Comparison of ENCODE assay signal across 10 mouse cellular contexts in genomic region chr11:58211062-58211681, GRCm38 (mm10). TPM values are rescaled to one million over a fixed set of nuclear protein-coding genes. Genes with fewer than 3 reads are reported as not detected.
DNase-seq lines count a peak whose midpoint lies in the region; ATAC-seq and TF ChIP-seq lines count a peak whose summit lies in the region.
"Had no signal": no experiment of that assay in that cellular context is flagged by ENCODE, and none has a peak within 500 bp of the region (broad histone marks: within the 10 kb centered on the region; RNA-seq: fewer than 3 reads in every experiment).

No protein-coding gene starts in this region.

- peak overlapping the region; percentile 32 for H3K4me2 ChIP-seq in heart, embryonic 16.5 days (ENCODE audit: low read depth, low read length)
- H3K4me2 ChIP-seq in intestine, embryonic 15.5 days (replicated peaks), result no peak overlapping the region

- H3K9me3 ChIP-seq in heart, embryonic 16.5 days (replicated peaks; ENCODE audit: control insufficient read depth, low read length), result no peaks in the 10 kb centered on the region
- no peaks in the 10 kb centered on the region for H3K9me3 ChIP-seq in MEL (replicated peaks; ENCODE audit: insufficient read depth, low read length)
- no peaks in the 10 kb centered on the region for H3K9me3 ChIP-seq in intestine, embryonic 15.5 days

- no peak for TF ChIP-seq EP300 in heart, adult 2 months (IDR thresholded peaks at IDR 0.05; ENCODE audit: insufficient read depth, low read depth, low read length)
- no peak for TF ChIP-seq EP300 in MEL (IDR thresholded peaks at IDR 0.05; ENCODE audit: low read depth in 1 of 2, low read length in 2 of 2)

- ATAC-seq in heart, embryonic 16.5 days (replicated peaks; ENCODE audit: extremely low read depth, insufficient read depth, low FRiP score), result peak; percentile 25; the same call in 1 of the 2 replicates
- ATAC-seq in intestine, embryonic 15.5 days, result 0 out of 2 replicates have a peak, but pooled peaks have one; percentile 19

- H3K27ac ChIP-seq in heart, embryonic 16.5 days (ENCODE audit: low read length), result peak overlapping the region; percentile 29
- no peak overlapping the region for H3K27ac ChIP-seq in heart, adult 2 months
- peak overlapping the region; percentile 15; the same call in 1 of the 2 replicates for H3K27ac ChIP-seq in MEL (ENCODE audit: control insufficient read depth, low read depth, low read length)
- no peak overlapping the region for H3K27ac ChIP-seq in intestine, embryonic 15.5 days

- intact Hi-C loops in heart, adult 2 months (cut with DNase I), result no loop called here

- TF ChIP-seq RAD21 in MEL (IDR thresholded peaks at IDR 0.05; ENCODE audit: low read depth, low read length), result no peak

- TF ChIP-seq CTCF in heart, adult 2 months (IDR thresholded peaks at IDR 0.05), result no peak
- no peak for TF ChIP-seq CTCF in MEL (IDR thresholded peaks at IDR 0.05 in 2 of 3, conservative IDR thresholded peaks at IDR 0.05 in 1 of 3; ENCODE audit: control insufficient read depth in 1 of 3, insufficient read depth in 1 of 3, low read depth in 2 of 3, low read length in 3 of 3, poor library complexity in 1 of 3, severe bottlenecking in 1 of 3)

- H3K9ac ChIP-seq in heart, embryonic 16.5 days (ENCODE audit: low read length), result peak overlapping the region; percentile 20; the same call in 1 of the 2 replicates
- no peak overlapping the region for H3K9ac ChIP-seq in heart, adult 2 months (ENCODE audit: low read depth, low read length)
- H3K9ac ChIP-seq in MEL (ENCODE audit: control insufficient read depth, low read depth, low read length, poor library complexity, severe bottlenecking), result peak overlapping the region; percentile 6
- H3K9ac ChIP-seq in intestine, embryonic 15.5 days, result no peak overlapping the region

- H3K36me3 ChIP-seq in heart, embryonic 16.5 days (ENCODE audit: control insufficient read depth, insufficient read depth), result 0 out of 2 replicates have a peak, but pooled peaks cover 3% of the 10 kb centered on the region
- no peaks in the 10 kb centered on the region for H3K36me3 ChIP-seq in heart, adult 2 months (ENCODE audit: control insufficient read depth, insufficient read depth, low read length)
- H3K36me3 ChIP-seq in MEL (ENCODE audit: control insufficient read depth in 1 of 2, insufficient read depth in 2 of 2, low read length in 2 of 2), result peaks cover 0 to 12% of the 10 kb centered on the region in 2 experiments; a peak in 2 of 4 replicates
- H3K36me3 ChIP-seq in intestine, embryonic 15.5 days, result 0 out of 2 replicates have a peak, but pooled peaks cover 2% of the 10 kb centered on the region

- H3K27me3 ChIP-seq in heart, embryonic 16.5 days (ENCODE audit: control insufficient read depth, insufficient read depth, low read length), result no peaks in the 10 kb centered on the region
- H3K27me3 ChIP-seq in heart, adult 2 months (ENCODE audit: control insufficient read depth, insufficient read depth, low read length), result no peaks in the 10 kb centered on the region
- no peaks in the 10 kb centered on the region for H3K27me3 ChIP-seq in MEL (ENCODE audit: control insufficient read depth in 1 of 2, insufficient read depth in 2 of 2, low read length in 2 of 2)
- no peaks in the 10 kb centered on the region for H3K27me3 ChIP-seq in intestine, embryonic 15.5 days (replicated peaks)

- H3K4me1 ChIP-seq in heart, embryonic 16.5 days (ENCODE audit: control insufficient read depth, insufficient read depth, low read length), result peaks cover 22% of the 10 kb centered on the region
- peaks cover 4% of the 10 kb centered on the region for H3K4me1 ChIP-seq in heart, adult 2 months (ENCODE audit: control insufficient read depth, insufficient read depth, low read length)
- peaks cover 7 to 22% of the 10 kb centered on the region in 2 experiments for H3K4me1 ChIP-seq in MEL (ENCODE audit: control insufficient read depth in 1 of 2, insufficient read depth in 2 of 2, low read length in 2 of 2)
- no peaks in the 10 kb centered on the region for H3K4me1 ChIP-seq in intestine, embryonic 15.5 days (replicated peaks)

- H3K4me3 ChIP-seq in heart, embryonic 16.5 days (ENCODE audit: low read length), result no peak overlapping the region
- no peak overlapping the region for H3K4me3 ChIP-seq in heart, adult 2 months
- H3K4me3 ChIP-seq in MEL (ENCODE audit: control insufficient read depth in 1 of 2, insufficient read depth in 1 of 2, low read depth in 2 of 2, low read length in 2 of 2), result no peak overlapping the region
- H3K4me3 ChIP-seq in intestine, embryonic 15.5 days (replicated peaks), result no peak overlapping the region

- H3K79me2 ChIP-seq in heart, adult 2 months (replicated peaks; ENCODE audit: control insufficient read depth, insufficient read depth, low read length), result no peaks in the 10 kb centered on the region
- H3K79me2 ChIP-seq in MEL (ENCODE audit: control insufficient read depth, insufficient read depth, low read length, poor library complexity), result peaks cover 2% of the 10 kb centered on the region; the same call in 1 of the 2 replicates

- 18% methylated on average over 9 of the region's 9 CpGs for WGBS in heart, embryonic 16.5 days
- 23% methylated on average over 9 of the region's 9 CpGs for WGBS in heart, adult 2 months
- WGBS in intestine, embryonic 15.5 days, result 23% methylated on average over 9 of the region's 9 CpGs

- DNase-seq in heart, adult 2 months, result no peak
- DNase-seq in MEL (ENCODE audit: low read depth, low spot score), result peak; percentile 50
- peak; percentile 60 for DNase-seq in naive thymus-derived CD4-positive, alpha-beta T cell, adult 2 months (ENCODE audit: low read depth)
- DNase-seq in ovary, postnatal 10 days (ENCODE audit: low spot score), result no peak
- no peak for DNase-seq in frontal cortex, postnatal 10 days (ENCODE audit: low spot score in 2 of 2)
- no peak for DNase-seq in layer of hippocampus, postnatal 36 days
- DNase-seq: cerebellum, postnatal 14 days; gastrocnemius, postnatal 14 days had no signal

- no peak for TF ChIP-seq POLR2A in heart, adult 2 months (IDR thresholded peaks at IDR 0.05; ENCODE audit: insufficient read depth, low read depth, low read length)
- no peak for TF ChIP-seq POLR2A in MEL (IDR thresholded peaks at IDR 0.05; ENCODE audit: control insufficient read depth in 1 of 2, insufficient read depth in 1 of 2, low read depth in 1 of 2, low read length in 2 of 2, poor library complexity in 1 of 2)

TF ChIP-seq in MEL, 35 proteins besides CTCF, POLR2A, EP300 and RAD21:
- TF ChIP-seq TCF12 (IDR thresholded peaks at IDR 0.05; ENCODE audit: low read depth, low read length) (0 out of 2 replicates have a peak, but pooled peaks have one; percentile 3), MYC (IDR thresholded peaks at IDR 0.05; ENCODE audit: low read depth, low read length) (no peak), MAFK (IDR thresholded peaks at IDR 0.05; ENCODE audit: borderline replicate concordance, low read depth, low read length) (no peak), USF2 (IDR thresholded peaks at IDR 0.05; ENCODE audit: borderline replicate concordance in 1 of 2, insufficient read depth in 1 of 2, low read depth in 1 of 2, low read length in 2 of 2) (peak in 1 of 2 experiments; percentile 15; a peak in 1 of 4 replicates), USF1 (IDR thresholded peaks at IDR 0.05; ENCODE audit: low read depth, low read length) (peak; percentile 76), ETS1 (IDR thresholded peaks at IDR 0.05; ENCODE audit: low read depth, low read length) (peak; percentile 64)

RNA-seq across cellular contexts. Expression of gene Irgm2, which starts 11.8 kb away (rescaled TPM):
- polyA plus RNA-seq in heart, embryonic 16.5 days (2015; fragmentation: Nextera tagmentation; extraction: Ambion mirVana), result 4.2 and 6.4 TPM in 2 replicates
- 10 to 100 TPM; 10.6 to 16.4 TPM for total RNA-seq in heart, adult 2 months (2021)
- 11.9 and 18.3 TPM in 2 replicates for polyA plus RNA-seq in heart, adult 2 months (2012; rRNA removed)
- total RNA-seq in MEL (2012; rRNA removed), result 0.49 and 1.1 TPM in 2 replicates
- 1 to 10 TPM in 1 of 2 experiments, not detected in 1; 1.1 TPM for polyA plus RNA-seq in MEL (2012; ENCODE audit: insufficient read depth in 1 of 2, insufficient read length in 2 of 2, low read depth in 1 of 2, low replicate concordance in 2 of 2, missing spikeins in 1 of 2)
- polyA plus RNA-seq in intestine, embryonic 15.5 days (2015; fragmentation: Nextera tagmentation; extraction: Ambion mirVana), result 3.8 TPM in 2 replicates
- total RNA-seq in layer of hippocampus, postnatal 36 days (2021), result 1 to 10 TPM; 2.2 to 2.3 TPM

RNA-seq across cellular contexts. Expression of gene Igtp, which starts 11.8 kb away (rescaled TPM):
- polyA plus RNA-seq in heart, embryonic 16.5 days (2015; fragmentation: Nextera tagmentation; extraction: Ambion mirVana), result 8.2 and 12.3 TPM in 2 replicates
- 10 to 100 TPM in 1 of 2 experiments, 1 to 10 TPM in 1; 9.3 to 12.4 TPM for total RNA-seq in heart, adult 2 months (2021)
- polyA plus RNA-seq in heart, adult 2 months (2012; rRNA removed), result 14.1 and 16.4 TPM in 2 replicates
- 2.9 and 3.7 TPM in 2 replicates for total RNA-seq in MEL (2012; rRNA removed)
- 1 to 10 TPM in 1 of 2 experiments, not detected in 1; 3.6 TPM for polyA plus RNA-seq in MEL (2012; ENCODE audit: insufficient read depth in 1 of 2, insufficient read length in 2 of 2, low read depth in 1 of 2, low replicate concordance in 2 of 2, missing spikeins in 1 of 2)
- 5.0 and 5.6 TPM in 2 replicates for polyA plus RNA-seq in intestine, embryonic 15.5 days (2015; fragmentation: Nextera tagmentation; extraction: Ambion mirVana)
- 1 to 10 TPM; 2.1 TPM for total RNA-seq in layer of hippocampus, postnatal 36 days (2021)

RNA-seq across cellular contexts. Expression of gene Mrpl22, which starts 39.7 kb away (rescaled TPM):
- 112 TPM in 2 replicates for polyA plus RNA-seq in heart, embryonic 16.5 days (2015; fragmentation: Nextera tagmentation; extraction: Ambion mirVana)
- 10 to 100 TPM; 50.7 to 53.9 TPM for total RNA-seq in heart, adult 2 months (2021)
- 48.4 and 48.6 TPM in 2 replicates for polyA plus RNA-seq in heart, adult 2 months (2012; rRNA removed)
- 187 TPM in 2 replicates for total RNA-seq in MEL (2012; rRNA removed)
- polyA plus RNA-seq in MEL (2012; ENCODE audit: insufficient read depth in 1 of 2, insufficient read length in 2 of 2, low read depth in 1 of 2, low replicate concordance in 2 of 2, missing spikeins in 1 of 2), result 100 to 1,000 TPM in 1 of 2 experiments, not detected in 1; 144 TPM
- polyA plus RNA-seq in intestine, embryonic 15.5 days (2015; fragmentation: Nextera tagmentation; extraction: Ambion mirVana), result 126 and 128 TPM in 2 replicates
- total RNA-seq in layer of hippocampus, postnatal 36 days (2021), result 10 to 100 TPM; 32.7 to 38.3 TPM

RNA-seq across cellular contexts. Expression of gene Gemin5, which starts 42.8 kb away (rescaled TPM):
- 11.5 and 12.4 TPM in 2 replicates for polyA plus RNA-seq in heart, embryonic 16.5 days (2015; fragmentation: Nextera tagmentation; extraction: Ambion mirVana)
- total RNA-seq in heart, adult 2 months (2021), result 1 to 10 TPM; 9.1 to 9.3 TPM
- polyA plus RNA-seq in heart, adult 2 months (2012; rRNA removed), result 3.2 and 4.7 TPM in 2 replicates
- total RNA-seq in MEL (2012; rRNA removed), result 68.7 and 71.9 TPM in 2 replicates
- polyA plus RNA-seq in MEL (2012; ENCODE audit: insufficient read depth in 1 of 2, insufficient read length in 2 of 2, low read depth in 1 of 2, low replicate concordance in 2 of 2, missing spikeins in 1 of 2), result 10 to 100 TPM; 46.5 to 52.5 TPM
- polyA plus RNA-seq in intestine, embryonic 15.5 days (2015; fragmentation: Nextera tagmentation; extraction: Ambion mirVana), result 18.5 and 18.6 TPM in 2 replicates
- total RNA-seq in layer of hippocampus, postnatal 36 days (2021), result 10 to 100 TPM; 20.4 to 22.0 TPM

Comparison
In these comparisons a context has a peak if more than half of its experiments do, and no peak if none do; other contexts are left out.
1. H3K27ac ChIP-seq: peak in heart, embryonic 16.5 days (single experiment) and MEL (single experiment); none in heart, adult 2 months (single experiment) and intestine, embryonic 15.5 days (single experiment).
2. H3K9ac ChIP-seq: peak in heart, embryonic 16.5 days (single experiment) and MEL (single experiment); none in heart, adult 2 months (single experiment) and intestine, embryonic 15.5 days (single experiment).
3. DNase-seq: peak in MEL (single experiment) and naive thymus-derived CD4-positive, alpha-beta T cell, adult 2 months (single experiment); none in heart, adult 2 months (0 of 2), ovary, postnatal 10 days (single experiment), frontal cortex, postnatal 10 days (0 of 2) and layer of hippocampus, postnatal 36 days (0 of 2).